Mouse (Mus musculus) heart, embryonic 10.5 days (tissue): ENCODE measurements at regions not wholly inside any gene's neighbourhood (a gene's known extent, or its start where the extent isn't known, plus 50 kb on each side); places are given as distances from the start of the nearest gene placed in this dataset.

Experiments
- DNase-seq: peaks from one replicate; pipeline ENCODE4 v3.0.0-alpha.2; 2017; ENCODE audit warnings: low spot score
- H3K27ac ChIP-seq: fragments of 300-500 bp; sonication (generic); 2 replicates; pipeline ENCODE4 v1.5.1; 2016; ENCODE audit warnings: mild to moderate bottlenecking
- H3K27me3 ChIP-seq: fragments of 300-500 bp; sonication (generic); 2 replicates; pipeline ENCODE4 v1.6.1; 2016; ENCODE audit warnings: mild to moderate bottlenecking; ENCODE audit not compliant: poor library complexity, insufficient read depth, severe bottlenecking
- H3K36me3 ChIP-seq: fragments of 300-500 bp; sonication (generic); 2 replicates; pipeline ENCODE4 v1.6.1; 2016; ENCODE audit warnings: mild to moderate bottlenecking, moderate library complexity
- H3K4me1 ChIP-seq: fragments of 300-500 bp; sonication (generic); 2 replicates; pipeline ENCODE4 v1.6.1; 2016; ENCODE audit warnings: mild to moderate bottlenecking
- H3K4me3 ChIP-seq: fragments of 300-500 bp; sonication (generic); 2 replicates; pipeline ENCODE4 v1.5.1; 2016; ENCODE audit warnings: mild to moderate bottlenecking, moderate library complexity
- H3K9me3 ChIP-seq: fragments of 300-500 bp; sonication (generic); 2 replicates; pipeline ENCODE4 v1.6.1; 2016; ENCODE audit warnings: mild to moderate bottlenecking, moderate library complexity
- WGBS: fragments of 180-500 bp; shearing (Covaris S2); methylation state at CpG from one replicate; pipeline ENCODE4 v1.1.7; 2016; 5-methylcytosine and 5-hydroxymethylcytosine counted together

DNA sequence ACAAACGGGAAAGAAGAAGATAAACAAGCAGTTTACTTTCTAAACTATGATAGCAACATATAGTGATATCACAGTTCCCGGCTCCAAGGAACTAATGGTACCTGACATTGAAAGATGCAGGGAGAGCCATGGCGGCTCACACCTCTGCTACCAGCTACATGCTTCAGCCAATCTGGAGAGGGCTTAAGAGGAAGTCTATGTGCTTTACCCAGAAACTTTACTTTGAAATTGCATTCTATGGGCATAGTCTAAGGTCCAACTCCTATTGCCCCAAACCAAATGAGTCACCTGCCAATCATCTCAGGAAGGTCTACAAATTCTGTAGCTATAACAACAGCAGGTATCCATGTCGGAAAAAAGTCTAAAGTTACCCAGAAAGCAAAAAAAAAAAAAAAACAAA is 146.9 kb downstream of the Samd5 start:
- no peaks in the 10 kb centered on the region for H3K36me3 ChIP-seq
- H3K9me3 ChIP-seq, result no peaks in the 10 kb centered on the region
- no peaks in the 10 kb centered on the region for H3K27me3 ChIP-seq
- no peak for DNase-seq
- peaks cover 13% of the 10 kb centered on the region for H3K4me1 ChIP-seq
- H3K4me3 ChIP-seq, result no peak overlapping the region
- WGBS, result 62% methylated on average over 4 of the region's 4 CpGs
- no peak overlapping the region for H3K27ac ChIP-seq

DNA sequence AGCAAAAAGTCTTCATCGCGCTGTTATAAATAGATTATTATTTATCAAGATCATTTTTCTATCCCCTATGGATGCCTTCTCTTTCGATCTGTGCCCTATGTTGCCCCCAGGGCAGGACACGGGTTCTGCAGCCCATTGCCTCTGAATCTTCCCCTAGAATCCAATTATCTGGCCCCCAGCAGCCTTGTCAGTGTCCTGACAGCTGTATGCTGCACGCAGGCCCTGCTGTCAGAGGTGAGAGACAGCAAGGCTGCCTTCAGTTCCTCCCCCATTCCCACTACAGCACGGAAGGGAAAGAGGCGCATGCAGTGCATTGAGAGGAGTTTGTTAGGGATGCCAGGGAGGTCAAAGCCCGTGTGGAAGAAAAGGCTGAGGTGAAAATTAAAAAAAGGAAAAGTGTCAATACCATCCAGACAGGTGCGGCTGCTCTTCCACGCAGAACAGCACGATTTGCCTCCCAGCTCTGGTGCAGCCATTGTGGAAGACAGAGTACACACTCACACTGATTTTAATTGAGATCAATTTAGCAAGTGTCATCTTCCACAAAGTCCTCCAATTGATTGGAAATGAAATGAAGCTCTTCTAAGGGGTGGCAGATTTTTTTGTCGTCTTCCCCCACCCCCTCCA is 165.1 kb downstream of the Samd5 start:
- Histone ChIP-seq H3K27ac (no peak overlapping the region), H3K4me1 (peaks cover 4% of the 10 kb centered on the region; the same call in 1 of the 2 replicates), H3K36me3 (no peaks in the 10 kb centered on the region), H3K4me3 (no peak overlapping the region), H3K9me3 (no peaks in the 10 kb centered on the region), H3K27me3 (no peaks in the 10 kb centered on the region)
- 30% methylated on average over 12 of the region's 12 CpGs for WGBS
- DNase-seq, result no peak

DNA sequence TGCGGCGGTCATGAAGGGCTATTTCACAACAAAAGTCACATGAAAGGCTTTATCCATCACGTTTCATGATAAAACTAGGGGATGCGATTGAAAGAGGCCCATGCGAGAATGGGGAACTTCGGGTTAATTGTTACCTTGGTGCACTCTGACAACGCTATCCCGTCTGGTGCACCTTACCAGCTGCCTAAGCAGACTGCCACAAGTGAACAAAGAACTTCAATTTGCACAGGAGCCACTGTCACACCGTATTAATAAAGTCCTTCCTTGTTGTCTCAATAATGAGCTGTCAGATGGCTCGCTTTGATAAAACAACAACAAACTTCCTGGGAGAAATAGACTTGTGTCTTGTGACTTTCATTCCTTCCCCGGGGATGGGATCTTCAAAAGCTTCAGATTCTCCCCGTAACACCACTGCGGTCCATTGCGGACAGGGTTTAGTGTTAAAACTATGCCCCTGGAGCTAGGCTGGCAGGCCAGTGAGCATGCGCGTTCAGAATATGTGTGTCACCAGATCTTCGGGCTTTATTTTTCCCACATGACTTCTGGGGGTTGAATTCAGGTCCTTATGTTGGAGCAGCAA is 165.8 kb downstream of the Samd5 start:
- DNase-seq, result no peak
- no peaks in the 10 kb centered on the region for H3K27me3 ChIP-seq
- no peaks in the 10 kb centered on the region for H3K36me3 ChIP-seq
- no peak overlapping the region for H3K4me3 ChIP-seq
- 76% methylated on average over 17 of the region's 17 CpGs for WGBS
- no peaks in the 10 kb centered on the region for H3K9me3 ChIP-seq
- no peak overlapping the region for H3K27ac ChIP-seq
- peaks cover 4% of the 10 kb centered on the region; the same call in 1 of the 2 replicates for H3K4me1 ChIP-seq

DNA sequence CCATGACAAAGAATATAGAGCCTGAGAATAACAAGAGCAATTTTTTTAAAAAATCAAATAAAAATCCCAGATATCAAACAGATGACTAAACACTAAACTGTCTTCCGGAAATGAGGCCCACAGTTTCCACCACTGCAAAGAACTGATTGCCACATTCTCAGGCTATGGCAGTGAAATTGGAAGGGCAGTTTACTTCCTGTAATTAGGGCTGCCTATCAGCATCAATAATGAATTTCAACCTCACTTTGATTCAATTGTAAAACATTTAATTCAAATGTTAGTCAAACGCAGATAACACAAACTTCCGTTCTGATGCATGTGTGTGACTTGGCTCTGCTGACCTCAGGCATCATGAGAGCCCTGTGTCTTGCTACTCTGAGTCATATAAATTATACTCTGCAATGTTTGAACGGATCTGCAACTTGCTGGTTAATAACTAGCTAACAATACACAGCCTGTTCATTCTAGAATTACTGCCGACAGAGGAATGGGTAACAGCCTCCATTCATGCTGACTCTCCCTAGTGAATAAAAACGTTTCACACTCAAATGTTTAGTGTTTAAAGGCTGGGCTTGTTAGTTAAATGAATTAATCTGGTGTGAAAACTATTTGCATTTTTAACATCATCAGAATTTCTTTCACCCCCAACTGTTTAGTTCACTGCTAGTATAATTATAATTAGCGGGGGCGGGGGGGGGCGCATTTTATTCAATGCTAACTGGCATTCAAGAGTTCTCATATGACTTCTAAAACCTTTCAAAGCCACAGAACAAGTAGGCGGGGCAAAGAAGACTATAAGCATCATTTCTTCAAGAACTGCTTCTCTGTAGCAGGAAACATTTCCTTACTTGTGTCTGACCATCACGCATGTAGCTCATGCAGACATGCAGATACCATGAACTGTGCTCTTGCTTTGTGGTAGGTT is 171.2 kb downstream of the Samd5 start:
- DNase-seq, result no peak
- Histone ChIP-seq H3K27ac (no peak overlapping the region), H3K9me3 (no peaks in the 10 kb centered on the region), H3K4me1 (no peaks in the 10 kb centered on the region), H3K27me3 (no peaks in the 10 kb centered on the region), H3K4me3 (no peak overlapping the region), H3K36me3 (no peaks in the 10 kb centered on the region)
- whole genome bisulfite sequencing, result 72% methylated on average over 11 of the region's 11 CpGs

DNA sequence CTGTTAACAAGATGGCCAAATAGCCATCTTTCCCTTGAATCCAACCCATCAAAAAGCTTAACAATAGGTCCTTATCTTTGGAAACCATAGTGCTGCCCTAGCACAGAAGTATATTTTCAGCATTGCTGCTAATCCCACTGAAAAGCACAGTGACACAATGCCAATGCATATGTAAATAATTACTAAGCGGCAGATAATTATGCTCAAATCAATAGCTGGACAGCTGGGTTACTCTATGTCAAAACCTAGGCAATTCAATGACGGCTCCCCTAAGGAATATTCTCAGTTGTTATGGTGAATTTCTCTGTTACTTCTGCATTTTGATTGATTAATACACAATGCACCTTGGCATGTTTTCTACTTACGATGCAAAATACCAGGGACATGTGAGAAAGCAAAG is 176.5 kb downstream of the Samd5 start:
- Histone ChIP-seq H3K4me3 (no peak overlapping the region), H3K27ac (no peak overlapping the region), H3K9me3 (no peaks in the 10 kb centered on the region), H3K4me1 (no peaks in the 10 kb centered on the region), H3K36me3 (no peaks in the 10 kb centered on the region), H3K27me3 (no peaks in the 10 kb centered on the region)
- no peak for DNase-seq
- 85% methylated on average over 3 of the region's 3 CpGs for WGBS

DNA sequence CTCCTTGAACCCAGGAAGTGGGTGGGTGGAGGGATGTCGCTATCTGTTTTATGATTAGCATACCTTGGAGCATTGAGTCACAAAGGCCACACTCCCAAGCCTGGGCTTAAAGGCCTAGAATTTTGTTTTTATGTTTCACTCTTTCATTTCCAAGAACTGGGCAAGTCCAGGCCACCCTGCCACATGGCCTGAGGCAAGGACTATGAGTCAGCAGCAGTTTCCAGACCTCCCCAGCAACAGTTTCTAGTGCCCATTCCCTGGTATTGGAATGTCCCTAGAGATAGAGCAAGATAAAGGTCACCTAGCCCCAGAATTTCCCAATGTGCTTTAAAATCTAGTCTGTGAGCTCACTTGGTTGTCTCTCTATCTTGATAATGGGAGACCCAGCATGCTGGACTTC is 178.0 kb downstream of the Samd5 start:
- WGBS, result 96% methylated on average over 1 of the region's 1 CpGs
- H3K4me3 ChIP-seq, result no peak overlapping the region
- H3K27ac ChIP-seq, result no peak overlapping the region
- no peaks in the 10 kb centered on the region for H3K4me1 ChIP-seq
- no peaks in the 10 kb centered on the region for H3K27me3 ChIP-seq
- H3K9me3 ChIP-seq, result no peaks in the 10 kb centered on the region
- H3K36me3 ChIP-seq, result no peaks in the 10 kb centered on the region
- no peak for DNase-seq

DNA sequence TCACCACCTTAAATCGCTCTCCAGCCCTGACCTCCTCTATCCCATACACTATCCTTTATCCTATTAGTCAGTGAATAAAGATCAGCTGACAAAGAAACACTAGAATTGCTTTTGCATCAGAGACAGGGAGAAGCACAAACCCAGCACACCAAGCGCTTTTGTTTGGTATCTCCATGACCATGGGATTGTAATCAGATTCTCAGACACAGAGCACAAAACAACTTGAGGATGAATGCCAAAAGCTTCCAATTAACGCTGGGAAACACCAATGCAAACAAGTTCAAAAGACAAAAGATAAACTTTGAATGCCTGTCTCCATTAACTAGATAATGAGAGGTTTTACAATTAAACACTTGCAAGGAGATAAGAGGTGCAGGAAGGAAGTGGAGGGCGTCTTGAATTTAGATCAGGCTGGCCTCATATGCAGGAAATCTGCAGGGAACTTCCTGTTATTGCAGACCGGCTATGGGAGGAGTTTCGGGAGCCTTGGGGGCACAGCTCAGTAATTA is 179.8 kb downstream of the Samd5 start:
- H3K27me3 ChIP-seq, result no peaks in the 10 kb centered on the region
- H3K4me3 ChIP-seq, result no peak overlapping the region
- no peaks in the 10 kb centered on the region for H3K4me1 ChIP-seq
- H3K36me3 ChIP-seq, result no peaks in the 10 kb centered on the region
- H3K9me3 ChIP-seq, result no peaks in the 10 kb centered on the region
- DNase-seq, result no peak
- no peak overlapping the region for H3K27ac ChIP-seq
- WGBS, result 15% methylated on average over 6 of the region's 6 CpGs

DNA sequence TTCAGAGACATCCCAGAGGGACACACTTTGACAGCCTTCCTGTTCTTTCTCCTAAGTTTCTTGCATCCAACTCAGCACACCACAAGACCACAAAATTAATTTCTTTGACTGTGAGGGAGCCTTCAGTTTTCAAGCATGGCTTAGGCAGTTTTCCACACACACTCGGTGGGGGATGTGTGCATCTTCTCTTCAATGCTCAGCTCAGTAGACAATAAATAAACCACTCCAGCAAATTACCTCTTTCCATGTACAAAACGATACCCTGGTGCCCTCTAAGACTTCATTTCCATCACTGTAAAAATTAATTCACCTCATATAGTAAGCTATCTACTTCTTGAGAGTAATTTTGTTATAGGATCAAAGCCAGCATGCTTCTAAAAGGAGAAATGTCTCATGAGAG is 184.6 kb downstream of the Samd5 start:
- Histone ChIP-seq H3K27ac (no peak overlapping the region), H3K4me1 (no peaks in the 10 kb centered on the region), H3K9me3 (no peaks in the 10 kb centered on the region), H3K36me3 (no peaks in the 10 kb centered on the region), H3K4me3 (no peak overlapping the region), H3K27me3 (no peaks in the 10 kb centered on the region)
- no peak for DNase-seq
- 78% methylated on average over 2 of the region's 2 CpGs for WGBS

DNA sequence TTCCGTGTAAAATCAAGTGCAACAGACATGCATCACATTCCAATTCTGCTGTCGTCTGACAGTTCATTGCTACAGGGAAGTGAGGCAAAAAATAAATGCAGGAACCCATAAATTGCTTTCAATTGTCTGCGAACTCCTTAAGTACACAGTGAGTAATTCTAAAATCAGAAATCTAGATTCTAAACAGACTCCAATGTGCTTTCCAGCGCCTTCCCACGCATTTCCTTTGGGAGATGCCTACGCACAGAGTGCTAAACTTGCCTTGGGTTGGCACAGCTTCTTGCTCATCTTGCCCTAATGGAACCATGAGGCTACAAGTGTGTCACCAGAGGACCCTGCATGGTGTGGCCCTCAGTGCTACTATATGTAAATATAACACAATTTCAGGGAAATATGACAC is 212.6 kb downstream of the Samd5 start:
- Histone ChIP-seq H3K9me3 (no peaks in the 10 kb centered on the region), H3K27me3 (no peaks in the 10 kb centered on the region), H3K27ac (no peak overlapping the region), H3K36me3 (no peaks in the 10 kb centered on the region), H3K4me1 (no peaks in the 10 kb centered on the region), H3K4me3 (no peak overlapping the region)
- DNase-seq, result no peak
- WGBS, result 75% methylated on average over 6 of the region's 6 CpGs

DNA sequence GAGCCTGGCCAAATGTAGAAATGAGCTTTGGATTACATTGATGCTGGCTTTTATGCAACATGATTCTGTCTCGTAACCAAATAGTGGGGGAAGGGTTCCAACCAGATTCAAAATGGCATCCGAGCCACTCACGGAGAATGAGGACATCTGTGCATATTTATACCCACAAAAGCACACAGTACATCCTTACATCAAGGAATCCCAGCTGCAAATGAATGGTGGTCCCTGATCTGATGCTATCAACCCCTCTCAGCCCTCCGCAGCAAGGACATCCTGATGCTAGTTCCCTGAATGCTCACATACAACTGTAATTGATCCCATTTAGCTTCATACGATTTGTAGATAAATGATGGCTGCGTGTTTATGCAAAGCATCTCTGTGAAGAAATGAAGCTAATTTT is 215.9 kb downstream of the Samd5 start:
- Histone ChIP-seq H3K9me3 (no peaks in the 10 kb centered on the region), H3K4me3 (no peak overlapping the region), H3K4me1 (no peaks in the 10 kb centered on the region), H3K27ac (no peak overlapping the region), H3K27me3 (no peaks in the 10 kb centered on the region), H3K36me3 (no peaks in the 10 kb centered on the region)
- no peak for DNase-seq
- WGBS, result 86% methylated on average over 6 of the region's 6 CpGs

DNA sequence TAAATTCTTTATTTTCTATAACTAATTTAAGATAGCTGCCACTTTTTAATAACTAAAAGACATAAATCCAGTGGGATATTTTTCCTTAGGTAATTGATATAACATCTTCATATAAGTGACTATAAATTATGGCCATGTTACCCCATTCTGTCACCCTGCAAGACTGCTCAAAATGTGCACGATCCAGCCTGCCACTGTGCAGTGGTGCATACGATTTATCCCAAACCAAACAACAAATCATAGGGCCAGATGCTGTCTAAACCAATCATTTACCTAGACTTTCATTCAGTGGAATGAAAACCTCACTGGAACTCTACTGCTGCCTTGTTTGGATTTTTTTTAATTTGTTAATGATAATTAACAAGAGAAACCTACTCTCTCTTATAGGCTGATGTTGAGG is 216.5 kb downstream of the Samd5 start:
- Histone ChIP-seq H3K4me1 (no peaks in the 10 kb centered on the region), H3K27ac (no peak overlapping the region), H3K9me3 (no peaks in the 10 kb centered on the region), H3K27me3 (no peaks in the 10 kb centered on the region), H3K4me3 (no peak overlapping the region), H3K36me3 (no peaks in the 10 kb centered on the region)
- no peak for DNase-seq
- WGBS, result 87% methylated on average over 2 of the region's 2 CpGs

DNA sequence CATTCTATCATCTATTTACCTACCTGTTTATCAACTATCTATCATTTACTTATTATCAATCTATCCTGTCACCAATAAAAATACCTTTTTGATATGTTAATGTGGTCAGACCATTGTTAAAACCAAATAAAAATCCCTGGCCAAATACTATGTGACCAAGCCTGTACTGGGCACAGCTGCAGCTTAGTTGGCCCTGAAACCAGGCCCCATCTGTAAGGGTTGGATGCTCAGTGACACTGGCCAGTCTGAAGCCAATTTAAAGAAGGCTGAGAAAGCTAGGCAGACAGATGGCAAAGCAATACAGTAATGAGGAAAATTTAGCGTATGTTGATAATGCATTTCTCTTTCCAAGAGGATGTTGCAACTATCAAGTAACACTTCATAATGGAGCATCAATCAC is 217.8 kb downstream of the Samd5 start:
- Histone ChIP-seq H3K27ac (no peak overlapping the region), H3K27me3 (no peaks in the 10 kb centered on the region), H3K4me3 (no peak overlapping the region), H3K4me1 (no peaks in the 10 kb centered on the region), H3K9me3 (no peaks in the 10 kb centered on the region), H3K36me3 (no peaks in the 10 kb centered on the region)
- no peak for DNase-seq
- WGBS, result 90% methylated on average over 1 of the region's 1 CpGs

DNA sequence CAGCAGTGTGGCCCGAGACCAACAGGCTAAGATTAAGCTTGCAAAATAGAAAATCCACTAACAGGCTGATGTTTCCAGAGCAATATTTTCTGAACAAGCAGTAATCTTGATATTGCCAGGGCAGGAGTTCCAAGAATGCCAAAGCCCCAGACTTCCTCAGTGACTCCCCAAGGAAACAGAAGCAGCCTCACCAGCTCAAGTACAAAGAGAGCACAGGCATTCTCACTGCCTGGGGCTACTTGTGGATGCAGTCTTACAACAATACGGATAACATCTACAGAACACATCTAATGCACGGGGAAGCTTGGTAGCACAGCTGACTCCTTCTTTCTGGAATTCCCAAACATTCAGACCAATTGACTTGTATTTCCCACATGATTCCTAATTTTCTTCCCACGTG is 235.9 kb downstream of the Samd5 start:
- Histone ChIP-seq H3K9me3 (no peaks in the 10 kb centered on the region), H3K27me3 (no peaks in the 10 kb centered on the region), H3K4me3 (no peak overlapping the region), H3K36me3 (no peaks in the 10 kb centered on the region), H3K4me1 (peaks cover 8% of the 10 kb centered on the region), H3K27ac (no peak overlapping the region)
- no peak for DNase-seq
- WGBS, result 65% methylated on average over 4 of the region's 4 CpGs
